Mouse (Mus musculus): ENCODE measurements around the gene Grap. TPM values are rescaled to one million over a fixed set of nuclear protein-coding genes. Genes with fewer than 3 reads are reported as not detected.

Gene Grap
- polyA plus RNA-seq, 1 experiment from 2014 or later = 7.4 TPM

- H3K9me3 ChIP-seq = no peaks in the 10 kb centered on the region
- WGBS = 72% methylated on average over 7 of the region's 7 CpGs
Measured at GRCm38 (mm10) chr11:61660806-61661392, 7.8 kb downstream of the Grap start.

DNA sequence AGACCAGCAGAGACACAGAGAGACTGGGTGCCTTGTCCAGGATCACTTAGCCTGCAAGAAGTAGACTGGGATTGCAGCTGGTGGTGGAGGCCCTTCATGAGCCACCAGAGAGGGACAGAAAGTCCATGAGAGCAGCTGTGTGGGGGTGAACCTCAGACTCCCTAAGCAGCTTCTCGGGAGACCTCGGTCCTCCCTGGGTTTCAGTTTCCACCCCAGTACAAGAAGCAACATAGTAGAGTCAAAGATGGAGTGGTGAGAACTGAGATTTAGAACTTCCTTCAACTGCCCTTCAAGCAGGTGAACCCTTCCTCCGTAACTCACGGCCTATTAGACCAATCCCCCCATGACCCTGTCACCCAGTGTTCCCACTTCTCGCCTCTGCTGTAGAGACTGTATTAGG lies 9.1 kb downstream of the Grap start:
- 84% methylated on average over 5 of the region's 5 CpGs for WGBS
- no peak overlapping the region for H3K4me2 ChIP-seq (replicated peaks)

More at GRCm38 (mm10) chr11:61660806-61661392, 7.8 kb downstream of the Grap start:
- Histone ChIP-seq H3K4me3 (no peak overlapping the region), H3K36me3 (no peaks in the 10 kb centered on the region), H3K9ac (no peak overlapping the region), H3K27ac (no peak overlapping the region), H3K4me2 (replicated peaks) (no peak overlapping the region), H3K27me3 (no peaks in the 10 kb centered on the region), H3K4me1 (peaks cover 6% of the 10 kb centered on the region; the same call in 1 of the 2 replicates)
- no peak for ATAC-seq (ENCODE audit: insufficient number of reproducible peaks, insufficient read depth, low FRiP score, low TSS enrichment)

GRCm38 (mm10) chr11:61665401-61665800 lies 12.3 kb downstream of the Grap start:
- no peak overlapping the region for H3K4me3 ChIP-seq
- ATAC-seq (ENCODE audit: insufficient number of reproducible peaks, insufficient read depth, low FRiP score, low TSS enrichment) = no peak
- H3K9me3 ChIP-seq = no peaks in the 10 kb centered on the region
- no peaks in the 10 kb centered on the region for H3K4me1 ChIP-seq
- H3K36me3 ChIP-seq = no peaks in the 10 kb centered on the region
- no peak overlapping the region for H3K9ac ChIP-seq
- no peak overlapping the region for H3K4me2 ChIP-seq (replicated peaks)
- no peaks in the 10 kb centered on the region for H3K27me3 ChIP-seq
- WGBS = 78% methylated on average over 4 of the region's 4 CpGs
- H3K27ac ChIP-seq = no peak overlapping the region

More for the DNA sequence above, 9.1 kb downstream of the Grap start:
- Histone ChIP-seq H3K27ac (no peak overlapping the region), H3K9me3 (no peaks in the 10 kb centered on the region), H3K4me3 (no peak overlapping the region), H3K27me3 (no peaks in the 10 kb centered on the region), H3K36me3 (no peaks in the 10 kb centered on the region), H3K9ac (no peak overlapping the region), H3K4me1 (peaks cover 6% of the 10 kb centered on the region; the same call in 1 of the 2 replicates)
- ATAC-seq (ENCODE audit: insufficient number of reproducible peaks, insufficient read depth, low FRiP score, low TSS enrichment) = no peak

GRCm38 (mm10) chr11:61665991-61666799 lies 13.1 kb downstream of the Grap start:
- Histone ChIP-seq H3K36me3 (no peaks in the 10 kb centered on the region), H3K4me3 (no peak overlapping the region), H3K9ac (no peak overlapping the region), H3K27me3 (0 out of 2 replicates have a peak, but pooled peaks cover 2% of the 10 kb centered on the region), H3K9me3 (no peaks in the 10 kb centered on the region), H3K4me2 (replicated peaks) (no peak overlapping the region), H3K27ac (no peak overlapping the region), H3K4me1 (no peaks in the 10 kb centered on the region)
- WGBS = 49% methylated on average over 7 of the region's 7 CpGs
- ATAC-seq (ENCODE audit: insufficient number of reproducible peaks, insufficient read depth, low FRiP score, low TSS enrichment) = no peak

GRCm38 (mm10) chr11:61667248-61667647 lies 14.2 kb downstream of the Grap start:
- WGBS = 78% methylated on average over 5 of the region's 5 CpGs
- Histone ChIP-seq H3K4me1 (no peaks in the 10 kb centered on the region), H3K9ac (no peak overlapping the region), H3K4me2 (replicated peaks) (no peak overlapping the region), H3K27me3 (0 out of 2 replicates have a peak, but pooled peaks cover 6% of the 10 kb centered on the region), H3K27ac (no peak overlapping the region), H3K4me3 (no peak overlapping the region), H3K36me3 (no peaks in the 10 kb centered on the region), H3K9me3 (no peaks in the 10 kb centered on the region)
- no peak for ATAC-seq (ENCODE audit: insufficient number of reproducible peaks, insufficient read depth, low FRiP score, low TSS enrichment)

GRCm38 (mm10) chr11:61667782-61668181 lies 14.7 kb downstream of the Grap start:
- H3K4me2 ChIP-seq (replicated peaks) = no peak overlapping the region
- H3K4me3 ChIP-seq = no peak overlapping the region
- H3K9me3 ChIP-seq = no peaks in the 10 kb centered on the region
- H3K36me3 ChIP-seq = no peaks in the 10 kb centered on the region
- no peaks in the 10 kb centered on the region for H3K4me1 ChIP-seq
- H3K27me3 ChIP-seq = 0 out of 2 replicates have a peak, but pooled peaks cover 6% of the 10 kb centered on the region
- 64% methylated on average over 5 of the region's 5 CpGs for whole genome bisulfite sequencing
- H3K27ac ChIP-seq = no peak overlapping the region
- no peak for ATAC-seq (ENCODE audit: insufficient number of reproducible peaks, insufficient read depth, low FRiP score, low TSS enrichment)
- H3K9ac ChIP-seq = no peak overlapping the region

GRCm38 (mm10) chr11:61669492-61670490 lies 16.7 kb downstream of the Grap start:
- Histone ChIP-seq H3K9ac (no peak overlapping the region), H3K27me3 (0 out of 2 replicates have a peak, but pooled peaks cover 9% of the 10 kb centered on the region), H3K4me3 (no peak overlapping the region), H3K27ac (no peak overlapping the region), H3K4me1 (peaks cover 8% of the 10 kb centered on the region), H3K4me2 (replicated peaks) (no peak overlapping the region), H3K9me3 (no peaks in the 10 kb centered on the region), H3K36me3 (no peaks in the 10 kb centered on the region)
- no peak for ATAC-seq (ENCODE audit: insufficient number of reproducible peaks, insufficient read depth, low FRiP score, low TSS enrichment)
- WGBS = 71% methylated on average over 14 of the region's 14 CpGs

DNA sequence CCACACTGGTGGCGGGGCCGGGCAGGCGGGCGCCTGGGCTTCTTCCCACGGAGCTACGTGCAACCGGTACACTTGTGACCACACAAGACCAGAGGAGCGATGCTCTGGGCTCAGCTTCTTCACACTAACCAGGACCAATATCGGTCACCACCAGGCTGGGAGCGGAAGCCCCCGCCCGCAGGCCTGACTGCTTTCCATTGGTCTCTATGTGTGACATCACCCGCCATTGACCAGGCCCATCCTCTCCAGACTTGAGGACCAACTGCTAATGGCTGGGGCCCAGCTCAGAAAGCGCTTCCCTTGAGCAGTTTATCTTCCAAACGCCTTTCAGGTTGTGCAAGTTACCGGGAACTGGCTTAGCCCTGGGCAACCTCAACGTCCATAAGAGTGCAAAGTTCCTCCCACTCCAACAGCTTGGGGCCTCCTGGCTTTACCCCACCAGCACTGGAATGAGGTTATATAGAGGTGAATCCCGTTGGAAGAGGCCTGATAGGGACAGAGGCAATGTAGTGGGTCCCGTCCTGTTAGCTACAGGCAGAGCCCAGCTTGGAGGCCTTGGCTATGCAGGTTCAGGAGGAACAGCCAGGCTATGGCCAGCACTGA lies 18.8 kb downstream of the Grap start:
- no peaks in the 10 kb centered on the region for H3K9me3 ChIP-seq
- H3K36me3 ChIP-seq = no peaks in the 10 kb centered on the region
- no peak overlapping the region for H3K27ac ChIP-seq
- 0 out of 2 replicates have a peak, but pooled peaks cover 9% of the 10 kb centered on the region for H3K27me3 ChIP-seq
- H3K4me3 ChIP-seq = no peak overlapping the region
- no peak overlapping the region for H3K4me2 ChIP-seq (replicated peaks)
- peaks cover 28% of the 10 kb centered on the region for H3K4me1 ChIP-seq
- no peak for ATAC-seq (ENCODE audit: insufficient number of reproducible peaks, insufficient read depth, low FRiP score, low TSS enrichment)
- no peak overlapping the region for H3K9ac ChIP-seq
- 63% methylated on average over 19 of the region's 19 CpGs for WGBS

- no peak for ATAC-seq (ENCODE audit: insufficient number of reproducible peaks, insufficient read depth, low FRiP score, low TSS enrichment)
- Histone ChIP-seq H3K4me3 (no peak overlapping the region), H3K4me1 (peaks cover 31% of the 10 kb centered on the region), H3K9ac (peak overlapping the region; percentile 15; the same call in 1 of the 2 replicates), H3K9me3 (no peaks in the 10 kb centered on the region), H3K36me3 (no peaks in the 10 kb centered on the region), H3K27me3 (0 out of 2 replicates have a peak, but pooled peaks cover 9% of the 10 kb centered on the region), H3K27ac (no peak overlapping the region), H3K4me2 (replicated peaks) (no peak overlapping the region)
- 34% methylated on average over 8 of the region's 8 CpGs for WGBS
Measured at GRCm38 (mm10) chr11:61673686-61674085, 20.6 kb downstream of the Grap start.

DNA sequence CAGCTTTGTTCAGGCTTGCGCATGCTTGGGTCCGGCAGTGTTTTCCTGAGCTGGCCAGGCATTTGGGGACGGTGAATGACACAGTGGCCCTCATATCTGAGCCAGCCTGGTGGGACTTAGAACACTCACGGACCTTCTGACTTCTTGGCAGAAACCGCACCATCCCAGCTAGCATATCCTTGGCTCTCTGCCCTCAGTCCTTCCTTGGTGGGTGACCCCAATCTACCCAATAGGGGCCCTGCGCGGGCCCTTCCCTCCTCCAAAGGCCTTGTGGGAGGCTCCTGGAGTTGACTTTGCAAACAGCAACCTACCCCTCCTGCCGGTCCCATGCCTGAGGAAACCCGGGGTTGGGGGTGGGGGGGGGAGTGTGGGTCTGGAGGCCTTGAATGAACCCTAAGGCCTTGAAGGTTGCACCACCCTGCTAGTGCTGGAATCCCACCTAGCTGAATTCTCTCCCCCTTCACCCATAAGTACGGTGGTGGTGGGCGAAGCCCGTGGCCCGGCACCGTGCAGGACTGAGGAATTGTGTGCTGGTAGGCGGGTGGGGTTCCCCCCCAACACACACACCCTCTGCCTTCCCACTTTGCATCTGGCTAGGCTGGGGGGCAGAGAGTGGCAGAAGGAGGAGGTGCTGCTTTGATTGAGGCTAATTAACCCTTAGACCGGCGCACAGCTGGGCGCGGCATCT lies 21.2 kb downstream of the Grap start:
- 23% methylated on average over 19 of the region's 19 CpGs for WGBS
- peak overlapping the region; percentile 19; the same call in 1 of the 2 replicates for H3K9ac ChIP-seq
- H3K4me2 ChIP-seq (replicated peaks) = peak overlapping the region; percentile 13; the same call in 1 of the 2 replicates
- no peak overlapping the region for H3K4me3 ChIP-seq
- no peak overlapping the region for H3K27ac ChIP-seq
- no peak for ATAC-seq (ENCODE audit: insufficient number of reproducible peaks, insufficient read depth, low FRiP score, low TSS enrichment)
- H3K36me3 ChIP-seq = no peaks in the 10 kb centered on the region
- peaks cover 31% of the 10 kb centered on the region for H3K4me1 ChIP-seq
- 0 out of 2 replicates have a peak, but pooled peaks cover 9% of the 10 kb centered on the region for H3K27me3 ChIP-seq
- no peaks in the 10 kb centered on the region for H3K9me3 ChIP-seq

All from embryonic facial prominence, embryonic 12.5 days (tissue).